Mouse (Mus musculus): Measurements from ENCODE around the gene Vmn2r77.
A peak's percentile ranks its signal among the peaks of the same experiment; 100 is the strongest.
"Not testable (repeated sequence)": the region's sequence is repeated elsewhere in the genome, so short reads cannot be mapped to it uniquely, and the experiment has no call there.

Vmn2r77 gene

DNA sequence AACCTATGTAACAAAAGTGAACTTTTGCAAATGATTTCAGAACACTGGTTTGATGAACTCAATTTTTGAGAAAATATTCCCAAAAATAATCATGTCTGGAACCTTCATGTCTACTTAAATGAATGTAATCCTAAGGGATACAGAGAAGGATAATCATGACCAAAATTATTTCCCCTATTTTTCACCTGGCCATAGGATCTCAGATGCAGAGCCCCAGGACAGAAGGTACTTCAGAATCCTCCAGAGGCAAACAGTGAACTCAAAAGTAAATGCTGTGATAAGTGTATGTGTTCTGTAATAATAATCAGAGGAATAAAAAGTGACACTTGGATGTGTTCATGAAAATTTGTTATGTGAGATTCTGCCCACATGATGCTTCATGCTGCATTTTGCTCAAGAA is at the start of gene Vmn2r77:
Gene Vmn2r77 (plus strand): TSS at position 301 of the 400 bp plus-strand sequence.
- DNase-seq (ENCODE audit: low spot score in 2 of 2): no peak

DNA sequence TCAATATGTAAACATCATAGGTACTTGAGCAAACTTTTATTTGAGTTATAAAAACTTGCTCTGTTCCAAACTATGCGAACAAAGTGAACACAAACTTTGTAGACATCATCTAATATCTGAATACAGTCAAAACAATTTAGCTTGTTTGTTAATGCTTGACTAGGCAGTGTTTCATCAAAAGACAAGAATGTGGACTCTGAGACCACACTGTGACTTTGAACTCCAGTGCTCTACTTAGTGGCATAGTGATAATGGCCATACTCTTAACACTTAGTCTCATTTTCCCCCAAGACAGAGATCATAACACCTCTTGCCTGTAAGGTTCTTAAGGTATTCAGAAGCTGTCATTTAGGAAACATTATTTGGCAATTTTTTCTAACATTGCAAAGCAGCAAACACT is 34.1 kb upstream of the Vmn2r77 start:
- DNase-seq (ENCODE audit: low spot score in 2 of 2): no peak

DNA sequence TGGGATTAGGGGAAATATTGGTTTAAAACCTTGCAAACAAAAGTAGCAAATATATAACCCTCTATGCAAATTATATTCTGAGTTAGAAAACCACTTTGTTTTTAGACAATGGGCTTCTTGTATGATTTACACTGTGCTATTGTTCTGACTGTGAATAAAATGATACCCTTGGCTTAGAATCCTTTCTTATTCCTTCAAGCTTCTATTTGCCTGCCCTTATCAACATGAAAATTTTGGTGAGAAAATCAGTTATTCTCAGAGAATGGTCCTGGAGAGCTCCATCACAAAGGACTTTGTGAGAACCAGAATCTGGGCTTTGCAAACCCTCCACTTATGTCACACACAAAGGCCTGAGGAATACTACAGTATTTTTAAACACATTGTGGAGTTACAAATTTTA is 30.2 kb upstream of the Vmn2r77 start:
- no peak for DNase-seq (ENCODE audit: low spot score in 2 of 2)

DNA sequence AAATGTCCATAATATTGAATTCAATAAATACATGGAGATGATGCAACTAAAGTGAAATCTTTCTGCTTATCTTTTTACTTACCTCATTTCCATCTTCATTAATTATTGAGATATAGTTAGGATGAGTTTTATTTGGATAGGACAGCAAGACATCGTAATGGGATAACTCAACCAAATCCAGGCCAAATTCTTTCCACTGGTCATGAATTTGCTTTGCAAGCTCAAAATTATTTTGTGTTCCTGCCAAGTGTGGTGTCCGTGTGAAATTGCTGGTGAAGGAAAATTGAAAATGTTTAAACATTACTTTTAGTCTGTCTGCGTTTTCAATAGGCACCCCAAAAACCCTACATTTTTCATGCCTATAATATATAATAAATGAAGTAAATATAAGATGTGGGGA is 23.2 kb upstream of the Vmn2r77 start:
- no peak for DNase-seq (ENCODE audit: low spot score in 2 of 2)

DNA sequence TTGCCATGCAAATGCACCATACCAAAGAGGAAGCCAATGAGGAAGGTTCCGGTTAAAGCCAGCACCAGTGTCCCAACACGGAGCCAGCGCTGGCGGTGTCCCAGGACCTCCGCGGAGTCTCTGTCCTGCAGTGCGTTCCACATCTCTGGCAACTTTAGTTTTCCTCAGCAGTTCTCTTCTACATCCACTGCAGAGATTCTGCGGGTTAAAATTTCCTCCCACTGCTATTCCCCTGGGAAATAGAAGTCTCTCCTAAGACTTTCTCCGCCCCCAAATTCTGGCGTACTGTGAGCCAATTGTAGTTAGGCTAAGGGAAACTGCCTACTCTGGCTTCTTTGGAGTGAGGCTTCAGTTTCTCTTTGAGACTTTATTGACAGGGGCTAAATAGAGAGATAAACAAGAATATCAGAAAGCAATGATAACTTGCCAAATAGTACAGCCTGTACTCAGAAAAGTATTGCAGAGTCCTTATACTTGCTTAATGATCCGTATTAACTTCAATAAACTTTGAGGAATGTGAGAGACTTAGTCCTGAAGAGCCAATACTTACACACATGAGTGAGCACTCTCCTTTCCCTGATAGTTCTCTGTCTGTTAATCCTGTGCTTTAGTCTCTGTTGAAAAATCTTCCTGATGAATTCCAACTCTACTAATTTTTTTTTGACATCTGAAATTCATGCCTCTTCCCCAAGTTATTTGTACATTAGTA is 19.1 kb upstream of the Vmn2r77 start, which contains the start of gene Folh1:
Gene Folh1 (minus strand): TSS at position 327 of the 709 bp plus-strand sequence.
- DNase-seq (ENCODE audit: low spot score in 2 of 2): peak in 1 of 2 experiments; percentile 13

DNA sequence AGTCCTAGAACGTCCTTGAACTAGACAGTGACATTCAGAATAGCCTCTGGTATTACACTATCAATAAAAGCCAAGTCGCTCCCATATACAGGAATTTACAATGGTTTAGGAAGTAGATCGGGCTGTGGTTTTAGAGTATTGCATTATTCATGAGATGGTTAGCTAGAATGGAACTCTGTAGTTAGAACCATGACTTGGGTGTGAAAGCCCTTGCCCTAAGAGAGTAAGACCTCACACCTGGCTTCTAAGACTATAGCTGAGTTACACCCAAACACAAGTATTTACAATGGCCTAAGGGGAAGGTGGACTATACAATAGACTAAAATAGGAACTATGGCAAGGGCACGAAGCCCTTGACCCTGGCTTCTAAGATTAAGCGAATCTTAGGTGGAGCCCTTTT is 20.4 kb downstream of the Vmn2r77 start:
- not testable (repeated sequence) for DNase-seq (ENCODE audit: low spot score in 2 of 2)

DNA sequence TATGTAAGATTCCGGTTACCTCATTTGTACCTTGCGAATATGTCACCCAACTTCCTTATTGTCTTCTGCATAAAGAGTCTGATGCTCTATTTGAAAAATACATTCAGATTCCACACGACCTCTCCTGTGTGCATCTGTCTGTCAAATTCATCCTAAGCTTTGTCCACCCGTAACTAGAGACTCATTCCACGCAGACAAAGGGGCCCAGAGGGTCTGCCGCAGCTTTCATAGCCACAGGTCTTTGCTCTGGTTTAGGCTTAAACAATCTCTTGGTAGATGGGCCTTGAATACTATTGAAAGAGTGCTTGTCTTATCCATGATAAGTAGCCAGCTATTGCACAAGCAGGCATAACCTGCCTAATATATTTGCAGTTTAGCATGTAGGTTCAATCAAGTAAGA is 20.9 kb downstream of the Vmn2r77 start:
- not testable (repeated sequence) for DNase-seq (ENCODE audit: low spot score in 2 of 2)

DNA sequence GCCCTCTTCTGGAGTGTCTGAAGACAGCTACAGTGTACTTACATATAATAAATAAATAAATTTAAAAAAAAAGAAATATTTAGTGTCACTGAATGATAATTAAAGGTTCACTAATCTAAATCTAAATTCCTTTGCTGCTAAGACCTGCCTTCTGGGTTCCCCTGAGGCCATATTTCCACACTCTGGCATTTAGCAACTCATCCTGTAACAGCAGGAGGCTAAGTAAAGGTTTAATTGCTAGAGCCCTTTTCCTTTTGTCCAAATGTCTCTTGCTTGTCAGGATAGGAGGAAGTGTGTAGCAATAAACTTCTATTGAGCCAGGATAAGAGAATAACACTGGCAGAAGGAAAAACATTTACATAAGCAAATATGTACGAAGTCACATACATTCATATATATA is 21.6 kb downstream of the Vmn2r77 start:
- no peak for DNase-seq (ENCODE audit: low spot score in 2 of 2)
